Mouse (Mus musculus) heart, adult 9 months (tissue): ENCODE data around the gene Gm12794.
"Not testable (repeated sequence)": the region's sequence is repeated elsewhere in the genome, so short reads cannot be mapped to it uniquely, and the experiment has no call there.

ENCODE experiments used
- DNase-seq, 2 experiments: peaks; one replicate each; pipeline ENCODE4 v3.0.0; 2022; ENCODE audit warnings: low spot score in 2 of 2

The Gm12794 gene

GRCm38 (mm10) chr4:101940107-101940506 is at the start of gene Gm12794:
TSS of gene Gm12794 (plus strand) at chr4:101940407.
- DNase-seq, result not testable (repeated sequence)

GRCm38 (mm10) chr4:101893656-101894420 is 46.4 kb upstream of the Gm12794 start, which contains the start of gene C130073F10Rik:
TSS of gene C130073F10Rik (minus strand) at chr4:101893789.
- no peak for DNase-seq

DNA sequence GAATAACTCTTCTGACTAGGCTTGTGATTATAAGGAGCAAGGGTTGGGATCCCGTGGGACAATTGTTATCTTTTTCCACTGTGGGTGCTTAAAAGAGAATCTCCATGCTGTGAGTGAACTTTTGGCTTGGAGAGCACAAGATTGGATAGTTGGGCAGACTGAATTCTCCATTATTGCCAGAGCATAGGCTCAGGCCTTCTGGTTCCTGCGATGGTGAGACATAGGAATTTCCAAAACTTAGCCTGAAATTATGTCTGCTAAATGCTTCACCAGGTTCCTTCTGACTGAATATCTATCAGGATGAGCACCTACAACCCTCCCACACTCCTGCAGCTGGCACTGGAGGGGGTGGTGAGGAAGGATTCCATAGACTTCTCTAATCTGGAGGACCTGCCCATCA is 31.4 kb upstream of the Gm12794 start, which contains the start of gene Gm12800:
TSS of gene Gm12800 (plus strand) at position 301 of the 400 bp plus-strand sequence.
- DNase-seq, result not testable (repeated sequence)

DNA sequence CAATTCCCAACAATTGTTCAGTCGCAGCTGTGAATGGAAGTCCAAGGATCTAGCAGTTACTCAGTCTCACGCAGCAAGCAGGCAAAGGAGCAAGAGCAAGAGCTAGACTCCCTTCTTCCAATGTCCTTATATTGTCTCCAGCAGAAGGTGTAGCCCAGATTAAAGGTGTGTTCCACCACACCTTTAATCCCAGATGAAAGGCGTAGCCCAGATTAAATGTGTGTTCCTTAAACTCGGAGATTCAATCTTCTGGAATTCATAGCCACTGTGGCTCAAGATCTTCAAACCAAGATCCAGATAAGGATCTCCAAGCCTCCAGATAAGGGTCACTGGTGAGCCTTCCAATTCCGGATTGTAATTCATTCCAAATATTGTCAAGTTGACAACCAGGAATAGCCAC is 40.7 kb downstream of the Gm12794 start, which contains the start of gene Gm12790:
TSS of gene Gm12790 (minus strand) at position 101 of the 400 bp plus-strand sequence.
- DNase-seq, result not testable (repeated sequence)

- no peak for DNase-seq
Measured at GRCm38 (mm10) chr4:101985678-101986077, 45.5 kb downstream of the Gm12794 start.

DNA sequence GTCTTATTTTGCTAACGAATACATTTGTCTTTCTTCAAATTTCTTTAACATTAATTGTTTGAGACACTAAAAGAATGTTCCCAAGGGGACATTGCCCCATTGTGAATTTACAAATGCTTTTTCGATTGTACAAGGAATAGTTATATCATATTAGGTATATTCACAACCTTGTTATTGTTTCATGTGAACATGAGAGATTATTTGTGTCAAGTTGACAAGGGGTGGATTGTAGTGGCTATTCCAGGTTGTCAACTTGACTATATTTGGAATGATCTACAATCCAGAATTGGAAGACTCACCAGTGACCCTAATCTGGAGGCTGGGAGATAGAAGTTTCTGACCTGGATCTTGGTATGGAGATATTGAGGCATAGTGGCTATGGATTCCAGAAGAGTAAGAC is 46.1 kb downstream of the Gm12794 start, which contains the start of gene Gm12789:
TSS of gene Gm12789 (plus strand) at position 301 of the 400 bp plus-strand sequence.
- not testable (repeated sequence) for DNase-seq
